Mouse (Mus musculus) E14TG2a.4 (cell line): ENCODE data around the gene L3mbtl4.

Experiments used
- CTCF ChIP-seq: conservative IDR thresholded peaks from 2 replicates; pipeline ENCODE4 v1.5.1; 2014; ENCODE audit warnings: low read length
- NANOG ChIP-seq: IDR thresholded peaks from 2 replicates; pipeline ENCODE4 v1.6.1; 2014; ENCODE audit warnings: borderline replicate concordance, low read length, mixed read lengths
- POU5F1 ChIP-seq: IDR thresholded peaks from 2 replicates; pipeline ENCODE4 v1.6.1; 2014; ENCODE audit warnings: low read length, borderline replicate concordance

DNA sequence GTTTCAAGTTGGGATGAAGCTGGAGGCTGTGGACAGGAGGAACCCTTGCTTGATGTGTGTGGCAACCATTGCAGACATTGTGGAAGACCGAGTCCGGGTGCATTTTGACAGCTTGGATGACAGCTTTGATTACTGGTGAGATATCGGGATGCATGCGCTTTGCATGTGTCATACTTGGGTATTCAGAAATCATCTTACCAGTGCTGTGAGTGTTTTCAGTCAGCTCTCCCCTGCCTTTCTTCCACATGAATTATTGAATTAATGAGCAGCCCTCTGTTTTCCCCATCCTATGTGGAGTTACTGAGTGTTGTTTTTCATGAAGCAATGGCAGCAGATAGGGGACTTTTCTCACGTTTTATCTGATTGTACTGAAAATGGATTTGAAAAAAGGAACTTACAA, 187.9 kb downstream of the L3mbtl4 start:
- TF ChIP-seq CTCF (no peak), POU5F1 (no peak), NANOG (no peak)
